Mouse (Mus musculus) neural tube, embryonic 13.5 days (tissue): ENCODE results near the gene Cd37. TPM values are rescaled to one million over a fixed set of nuclear protein-coding genes. Genes with fewer than 3 reads are reported as not detected.

Experiments
- ATAC-seq: fragments of 200-750 bp; cut with Nextera tagmentation; 2 replicates; pipeline ENCODE4 v1.8.0; 2017; ENCODE audit warnings: low read depth, mild to moderate bottlenecking, moderate TSS enrichment, moderate library complexity
- H3K27ac ChIP-seq: fragments of 300-500 bp; sonication (generic); replicated peaks from 2 replicates; pipeline ENCODE4 v1.5.1; 2015; ENCODE audit warnings: moderate library complexity, mild to moderate bottlenecking, inconsistent platforms
- H3K27me3 ChIP-seq: fragments of 300-500 bp; sonication (generic); 2 replicates; pipeline ENCODE4 v1.6.1; 2015; ENCODE audit warnings: mild to moderate bottlenecking, inconsistent platforms
- H3K36me3 ChIP-seq: fragments of 300-500 bp; sonication (generic); 2 replicates; pipeline ENCODE4 v1.6.1; 2015; ENCODE audit warnings: mild to moderate bottlenecking, inconsistent platforms
- H3K4me1 ChIP-seq: fragments of 300-500 bp; sonication (generic); replicated peaks from 2 replicates; pipeline ENCODE4 v1.6.1; 2015; ENCODE audit warnings: inconsistent platforms
- H3K4me2 ChIP-seq: fragments of 300-500 bp; sonication (generic); 2 replicates; pipeline ENCODE4 v1.6.1; 2015; ENCODE audit warnings: inconsistent platforms, mild to moderate bottlenecking, moderate library complexity
- H3K4me3 ChIP-seq: fragments of 300-500 bp; sonication (generic); 2 replicates; pipeline ENCODE4 v1.5.1; 2015; ENCODE audit warnings: mild to moderate bottlenecking, inconsistent platforms
- H3K9ac ChIP-seq: fragments of 300-500 bp; sonication (generic); 2 replicates; pipeline ENCODE4 v1.6.1; 2015; ENCODE audit warnings: moderate library complexity, mild to moderate bottlenecking, inconsistent platforms
- H3K9me3 ChIP-seq: fragments of 300-500 bp; sonication (generic); 2 replicates; pipeline ENCODE4 v1.6.1; 2016; ENCODE audit warnings: inconsistent platforms
- WGBS: fragments of 180-500 bp; shearing (Covaris S2); methylation state at CpG from one replicate; pipeline ENCODE4 v1.1.7; 2015; 5-methylcytosine and 5-hydroxymethylcytosine counted together
- polyA plus RNA-seq: library from polyadenylated mRNA; unstranded; fragments of >200 nt; fragmentation: Nextera tagmentation; extraction: Ambion mirVana; gene quantifications from 2 replicates; pipeline ENCODE4 v1.2.1, GENCODE M21; 2015

Gene Cd37
- polyA plus RNA-seq, 1 experiment from 2014 or later: 1.5 TPM

DNA sequence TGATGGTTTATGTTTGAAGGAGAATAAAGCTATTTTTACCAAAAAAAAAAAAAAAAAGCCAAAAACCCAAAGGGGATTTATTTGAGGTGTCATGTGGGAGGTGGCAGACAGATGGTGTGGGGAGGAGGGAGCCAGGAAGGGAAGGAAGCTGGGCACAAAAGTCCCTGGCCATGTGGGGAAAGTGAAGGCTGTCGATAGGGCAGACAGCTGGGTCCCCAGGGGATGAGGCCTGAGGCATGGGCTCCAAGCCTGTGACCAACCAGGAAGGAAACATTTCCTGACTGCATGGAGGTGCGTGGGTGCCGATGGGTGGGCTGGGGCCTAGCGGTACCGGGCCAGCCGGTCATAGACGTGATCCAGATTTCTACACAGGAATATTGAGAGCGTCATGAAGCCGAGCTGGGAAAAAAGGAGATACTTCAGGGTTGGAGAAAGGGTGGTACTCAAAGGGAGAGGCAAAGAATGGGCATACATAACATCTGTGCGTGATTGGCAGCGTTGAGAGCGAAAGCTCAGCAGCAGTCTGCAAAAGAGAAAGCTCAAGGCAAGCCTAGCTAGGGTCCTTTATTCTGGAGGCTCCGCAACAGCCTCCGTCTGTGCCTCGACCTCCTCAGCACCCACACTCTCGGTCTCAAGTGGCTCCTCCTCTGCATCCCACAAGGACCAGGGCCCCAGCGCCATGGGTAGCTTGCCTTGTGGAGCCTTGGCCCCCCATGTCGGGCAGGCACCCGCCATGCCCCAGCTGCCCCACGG, 5.2 kb downstream of the Cd37 start:
- H3K27ac ChIP-seq: peak overlapping the region; percentile 28; the same call in 1 of the 2 replicates
- peaks cover 46% of the 10 kb centered on the region for H3K27me3 ChIP-seq
- H3K9me3 ChIP-seq: no peaks in the 10 kb centered on the region
- peak overlapping the region; percentile 49 for H3K9ac ChIP-seq
- H3K4me1 ChIP-seq: peaks cover 29% of the 10 kb centered on the region
- peak overlapping the region; percentile 41 for H3K4me2 ChIP-seq
- 28% methylated on average over 20 of the region's 20 CpGs for WGBS
- H3K4me3 ChIP-seq: no peak overlapping the region
- peaks cover 27% of the 10 kb centered on the region for H3K36me3 ChIP-seq
- ATAC-seq: no peak

DNA sequence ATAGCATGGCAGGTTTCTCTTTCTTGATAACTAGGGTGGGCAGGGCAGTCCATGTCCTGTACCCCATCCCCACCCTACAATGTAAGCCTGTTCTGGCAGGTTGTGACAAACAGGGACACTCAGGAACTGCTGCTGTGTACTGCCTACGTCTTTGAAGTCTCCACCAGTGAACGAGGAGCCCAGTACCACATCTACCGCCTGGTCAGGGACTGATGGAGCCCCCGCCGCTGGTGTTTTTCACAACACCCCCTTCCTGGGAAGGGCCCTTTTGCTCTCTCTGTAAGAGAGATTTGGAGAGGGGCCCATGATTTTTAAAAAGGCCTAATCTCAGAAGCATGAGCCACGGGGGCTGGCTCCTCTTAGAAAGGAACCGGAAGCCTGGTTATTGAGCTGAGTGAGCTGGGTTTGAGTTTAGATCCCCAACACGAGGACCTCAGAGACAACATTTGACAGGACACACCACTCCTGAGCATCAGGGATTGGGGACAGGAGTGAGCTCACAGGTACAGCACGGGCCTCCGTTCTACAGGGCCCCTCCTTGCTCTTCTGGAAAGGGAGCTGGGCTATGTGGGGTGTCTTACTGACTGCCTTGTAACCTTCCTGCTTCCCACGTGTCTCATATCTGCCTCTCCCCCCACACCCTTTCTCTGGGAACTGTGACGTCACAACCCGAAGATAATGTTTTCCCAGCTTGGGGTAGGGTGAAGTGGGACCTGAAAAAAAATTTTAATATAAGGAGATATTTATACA, 6.0 kb downstream of the Cd37 start:
- ATAC-seq: no peak
- Histone ChIP-seq H3K9me3 (no peaks in the 10 kb centered on the region), H3K27ac (no peak overlapping the region), H3K4me2 (no peak overlapping the region), H3K9ac (no peak overlapping the region), H3K36me3 (peaks cover 36% of the 10 kb centered on the region), H3K4me3 (no peak overlapping the region), H3K4me1 (peaks cover 29% of the 10 kb centered on the region), H3K27me3 (peaks cover 37% of the 10 kb centered on the region)
- 67% methylated on average over 13 of the region's 13 CpGs for WGBS

DNA sequence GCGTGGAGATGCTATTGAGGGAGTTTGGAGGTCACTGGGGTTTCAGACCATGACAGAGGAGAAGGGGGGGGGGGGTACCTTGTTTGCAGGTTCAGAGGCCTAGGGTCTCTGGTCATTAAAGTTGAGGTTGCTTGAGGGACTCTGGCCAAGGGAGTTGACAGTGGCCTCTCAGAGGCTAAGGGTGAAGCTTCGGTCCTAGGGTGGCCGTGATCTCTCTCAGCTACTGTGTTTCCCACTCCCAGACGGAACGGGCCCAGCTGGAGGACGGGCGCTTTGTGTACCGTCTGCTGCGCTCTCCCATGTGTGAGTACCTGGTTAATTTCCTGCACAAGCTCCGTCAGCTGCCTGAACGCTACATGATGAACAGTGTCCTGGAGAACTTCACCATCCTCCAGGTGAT, 7.0 kb downstream of the Cd37 start:
- WGBS: 90% methylated on average over 11 of the region's 11 CpGs
- no peak overlapping the region for H3K4me3 ChIP-seq
- H3K9me3 ChIP-seq: no peaks in the 10 kb centered on the region
- no peak overlapping the region for H3K9ac ChIP-seq
- H3K27me3 ChIP-seq: peaks cover 31% of the 10 kb centered on the region
- no peak overlapping the region for H3K4me2 ChIP-seq
- peaks cover 29% of the 10 kb centered on the region for H3K4me1 ChIP-seq
- H3K27ac ChIP-seq: no peak overlapping the region
- no peak for ATAC-seq
- peaks cover 38% of the 10 kb centered on the region for H3K36me3 ChIP-seq

DNA sequence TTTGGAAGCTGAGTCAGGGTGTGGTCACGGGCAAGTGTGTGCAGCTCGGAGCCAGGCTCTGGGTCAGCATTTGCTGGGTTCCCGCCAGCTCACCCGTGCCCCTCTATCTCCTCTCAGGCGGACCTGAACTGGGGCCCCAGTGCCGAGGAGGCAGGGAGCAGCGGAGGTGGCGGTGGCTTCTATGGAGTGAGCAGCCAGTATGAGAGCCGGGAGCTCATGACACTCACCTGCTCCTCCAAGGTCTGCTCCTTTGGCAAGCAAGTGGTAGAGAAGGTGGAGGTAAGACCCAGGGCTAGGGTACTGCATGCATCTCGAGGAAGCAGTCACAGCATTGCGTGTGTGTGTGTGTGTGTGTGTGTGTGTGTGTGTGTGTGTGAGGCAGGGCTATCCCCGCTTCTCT, 7.7 kb downstream of the Cd37 start:
- 93% methylated on average over 12 of the region's 12 CpGs for WGBS
- Histone ChIP-seq H3K4me3 (no peak overlapping the region), H3K9ac (no peak overlapping the region), H3K27me3 (peaks cover 24% of the 10 kb centered on the region), H3K4me2 (no peak overlapping the region), H3K27ac (no peak overlapping the region), H3K9me3 (no peaks in the 10 kb centered on the region), H3K36me3 (peaks cover 45% of the 10 kb centered on the region), H3K4me1 (peaks cover 29% of the 10 kb centered on the region)
- no peak for ATAC-seq

DNA sequence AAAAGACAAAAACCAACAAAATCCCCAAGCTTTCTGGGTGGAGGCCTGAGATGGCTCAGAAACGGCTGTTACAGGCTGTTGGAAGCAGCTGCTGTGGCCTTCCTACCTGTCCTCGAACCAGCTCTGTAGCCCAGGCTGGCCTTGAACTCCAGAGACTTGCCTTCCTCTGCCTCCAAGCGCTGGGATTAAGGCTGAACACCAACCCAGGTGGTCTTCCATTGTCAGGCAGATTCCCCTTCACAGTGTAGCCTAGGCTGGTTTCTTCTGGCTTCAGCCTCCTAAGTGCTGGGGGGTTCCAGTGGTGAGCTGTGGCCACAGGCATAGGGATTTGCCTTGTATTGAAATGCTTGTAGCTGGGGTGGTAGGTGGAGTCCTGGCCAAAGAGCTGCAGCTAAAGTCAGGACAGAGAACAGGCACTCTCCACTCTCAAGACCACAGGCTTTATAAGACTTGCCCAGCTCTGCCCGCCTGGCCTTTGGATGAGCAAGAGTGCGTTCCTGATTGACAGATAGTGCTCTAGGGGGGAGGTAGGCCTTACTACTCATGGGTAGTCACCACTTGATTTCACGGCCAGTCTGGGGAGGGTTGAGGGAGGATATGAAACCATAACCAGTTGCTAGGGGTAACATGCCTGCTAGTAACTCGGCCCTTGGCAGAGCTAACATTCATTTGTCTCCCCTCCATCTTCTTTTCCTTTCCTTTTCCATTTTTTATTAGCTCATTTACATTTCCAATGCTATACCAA, 9.3 kb downstream of the Cd37 start:
- ATAC-seq: no peak
- WGBS: 90% methylated on average over 7 of the region's 7 CpGs

DNA sequence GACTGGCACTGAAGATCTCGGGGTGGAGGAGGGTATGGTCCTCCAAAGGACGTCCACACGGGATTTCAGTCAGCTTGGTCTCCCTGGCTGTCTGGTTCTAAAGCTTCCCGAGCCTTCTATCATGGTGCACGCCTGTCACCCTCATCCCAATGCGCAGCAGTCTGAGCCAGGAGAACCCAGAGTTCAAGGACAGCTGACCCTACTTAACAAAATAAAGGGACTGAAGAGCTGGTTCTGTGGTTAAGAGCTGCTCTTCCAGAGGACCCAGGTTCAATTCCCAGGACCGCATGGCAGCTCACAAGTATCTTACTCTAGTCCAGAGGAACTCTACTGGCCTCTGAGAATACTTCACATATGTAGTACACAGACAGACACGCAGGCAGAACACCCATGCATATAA, 9.9 kb downstream of the Cd37 start:
- Histone ChIP-seq H3K4me2 (no peak overlapping the region), H3K36me3 (peaks cover 57% of the 10 kb centered on the region), H3K27me3 (peaks cover 5% of the 10 kb centered on the region), H3K27ac (no peak overlapping the region), H3K9me3 (no peaks in the 10 kb centered on the region), H3K4me1 (peaks cover 12% of the 10 kb centered on the region), H3K4me3 (no peak overlapping the region), H3K9ac (no peak overlapping the region)
- ATAC-seq: no peak
- 93% methylated on average over 8 of the region's 8 CpGs for WGBS

More for the DNA sequence above, 9.3 kb downstream of the Cd37 start:
- no peak overlapping the region for H3K4me3 ChIP-seq
- H3K9ac ChIP-seq: no peak overlapping the region
- peaks cover 18% of the 10 kb centered on the region for H3K4me1 ChIP-seq
- peaks cover 10% of the 10 kb centered on the region for H3K27me3 ChIP-seq
- no peak overlapping the region for H3K27ac ChIP-seq
- H3K9me3 ChIP-seq: no peaks in the 10 kb centered on the region
- H3K4me2 ChIP-seq: no peak overlapping the region
- peaks cover 57% of the 10 kb centered on the region for H3K36me3 ChIP-seq

DNA sequence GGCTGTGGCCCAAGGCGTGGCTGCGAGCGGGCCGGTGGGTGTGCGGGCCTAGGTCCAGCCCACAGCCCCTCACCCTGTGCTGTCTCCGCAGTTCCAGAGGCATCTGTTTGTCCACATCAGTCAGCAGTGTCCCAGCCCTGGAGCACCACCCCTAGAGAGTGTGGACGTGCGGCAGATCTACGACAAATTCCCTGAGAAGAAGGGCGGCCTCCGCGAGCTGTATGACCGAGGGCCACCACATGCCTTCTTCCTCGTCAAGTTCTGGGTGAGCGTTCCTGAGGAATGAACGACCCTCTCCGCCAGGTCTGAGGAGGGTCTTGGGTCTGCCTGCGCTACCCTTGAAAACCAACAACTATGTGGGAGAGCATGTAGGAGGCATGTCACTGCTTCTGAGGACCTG, 10.4 kb downstream of the Cd37 start:
- Histone ChIP-seq H3K36me3 (peaks cover 60% of the 10 kb centered on the region), H3K27ac (no peak overlapping the region), H3K4me2 (no peak overlapping the region), H3K9me3 (no peaks in the 10 kb centered on the region), H3K9ac (no peak overlapping the region), H3K27me3 (no peaks in the 10 kb centered on the region), H3K4me3 (no peak overlapping the region), H3K4me1 (peaks cover 7% of the 10 kb centered on the region)
- no peak for ATAC-seq
- 97% methylated on average over 18 of the region's 18 CpGs for WGBS

DNA sequence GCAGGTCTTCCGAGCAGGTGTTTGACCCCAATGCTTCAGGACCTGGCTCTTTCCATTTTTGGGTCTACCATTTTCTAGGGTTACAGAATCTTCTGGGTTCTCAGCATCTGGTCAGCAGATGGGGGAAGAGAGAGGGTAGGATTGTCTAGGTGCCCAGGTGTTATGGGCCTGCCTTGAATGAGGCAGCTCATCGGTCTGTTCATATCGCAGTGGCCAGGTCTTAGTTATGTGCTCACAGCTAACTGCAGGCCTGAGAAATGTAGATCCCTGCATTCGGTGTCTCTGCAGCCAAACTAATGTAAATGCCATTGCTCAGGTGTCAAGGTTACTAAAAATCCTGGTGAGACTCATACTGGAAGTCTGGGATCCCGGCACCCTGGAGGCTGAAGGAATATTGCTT, 12.5 kb downstream of the Cd37 start:
- no peak overlapping the region for H3K4me2 ChIP-seq
- no peak overlapping the region for H3K4me3 ChIP-seq
- H3K9ac ChIP-seq: no peak overlapping the region
- H3K36me3 ChIP-seq: peaks cover 59% of the 10 kb centered on the region
- H3K9me3 ChIP-seq: no peaks in the 10 kb centered on the region
- no peak for ATAC-seq
- H3K4me1 ChIP-seq: no peaks in the 10 kb centered on the region
- no peaks in the 10 kb centered on the region for H3K27me3 ChIP-seq
- 96% methylated on average over 5 of the region's 5 CpGs for WGBS
- no peak overlapping the region for H3K27ac ChIP-seq

DNA sequence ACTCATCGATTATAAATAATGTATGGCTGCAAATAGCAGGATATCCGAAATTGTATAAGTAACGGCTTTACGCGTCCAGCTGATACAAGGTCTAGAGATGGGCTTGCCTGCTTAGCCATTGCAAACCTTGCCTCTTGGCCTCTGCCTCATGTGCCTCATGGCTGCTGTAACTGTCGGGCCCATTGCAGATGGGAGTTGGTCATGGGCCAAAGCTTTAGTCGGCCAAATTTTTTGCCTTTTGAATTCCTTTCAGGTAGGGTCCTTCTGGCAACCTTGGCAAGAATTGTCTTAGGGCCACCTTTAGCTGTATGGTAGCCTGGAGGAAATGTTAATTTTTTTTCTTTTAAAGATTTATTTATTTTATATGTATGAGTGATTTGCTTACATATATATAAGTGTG, 14.1 kb downstream of the Cd37 start:
- no peak for ATAC-seq
- Histone ChIP-seq H3K4me1 (0 out of 2 replicates have a peak, but pooled peaks cover 6% of the 10 kb centered on the region), H3K27me3 (no peaks in the 10 kb centered on the region), H3K4me2 (no peak overlapping the region), H3K27ac (no peak overlapping the region), H3K36me3 (peaks cover 64% of the 10 kb centered on the region), H3K4me3 (no peak overlapping the region), H3K9ac (no peak overlapping the region), H3K9me3 (no peaks in the 10 kb centered on the region)
- WGBS: 95% methylated on average over 7 of the region's 7 CpGs

DNA sequence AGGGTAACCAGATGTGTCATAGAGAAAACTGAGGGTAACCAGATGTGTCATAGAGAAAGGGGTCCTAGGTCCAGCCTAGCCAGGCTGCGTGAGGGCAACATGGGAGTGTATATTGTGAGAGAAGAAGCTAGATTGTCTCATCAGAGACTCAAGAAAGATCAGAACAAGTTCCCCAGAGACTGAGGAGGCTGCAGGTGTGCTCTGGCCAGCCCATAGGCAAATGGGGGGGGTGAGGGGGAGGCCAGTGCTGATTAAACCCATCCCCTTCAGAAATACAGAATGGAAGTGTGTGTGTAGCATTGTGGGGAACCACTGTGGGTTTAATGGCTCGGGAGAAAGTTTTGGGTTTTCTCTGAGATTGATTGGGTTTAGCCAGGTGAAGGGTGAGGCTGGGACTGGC, 17.2 kb downstream of the Cd37 start:
- 96% methylated on average over 2 of the region's 2 CpGs for WGBS
- Histone ChIP-seq H3K9ac (no peak overlapping the region), H3K27ac (no peak overlapping the region), H3K4me2 (no peak overlapping the region), H3K36me3 (peaks cover 54% of the 10 kb centered on the region), H3K27me3 (no peaks in the 10 kb centered on the region), H3K4me1 (peaks cover 27% of the 10 kb centered on the region), H3K9me3 (no peaks in the 10 kb centered on the region), H3K4me3 (no peak overlapping the region)
- no peak for ATAC-seq

DNA sequence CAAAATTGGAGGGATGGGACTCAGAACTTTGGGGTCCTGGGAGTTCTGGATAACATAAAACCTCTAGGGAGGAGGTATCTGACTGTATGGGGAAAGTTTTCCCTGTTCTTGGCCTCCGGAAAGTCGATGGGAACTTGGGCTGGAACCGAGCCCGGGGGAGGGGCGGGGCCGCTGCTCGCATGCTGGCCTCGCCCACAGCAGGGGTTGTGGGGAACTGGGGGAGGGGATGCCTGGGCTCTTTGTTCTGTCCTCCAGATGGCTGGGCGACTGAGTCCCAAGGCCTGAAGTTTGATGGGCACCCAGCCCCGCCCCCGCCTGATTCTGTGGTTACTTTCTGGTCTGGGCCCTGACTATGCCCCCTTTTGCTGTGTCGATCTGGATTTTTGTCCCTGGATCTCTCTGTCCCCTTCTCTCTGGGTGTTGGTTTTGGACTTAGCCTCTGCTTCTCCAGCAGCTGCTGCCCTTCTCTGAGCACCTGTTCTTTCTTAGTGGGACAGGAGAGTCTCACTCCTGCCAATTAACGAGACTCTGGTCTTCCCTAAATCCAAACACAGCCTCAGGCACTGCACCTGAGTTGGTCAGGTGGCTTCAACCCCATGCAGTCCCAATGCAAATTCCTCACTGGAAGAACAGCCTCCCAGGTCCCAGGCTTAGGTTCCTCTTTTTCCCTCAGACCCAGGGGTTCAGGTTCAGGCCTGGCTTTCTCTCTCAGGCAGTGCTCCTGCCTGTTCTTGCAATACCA, 22.3 kb downstream of the Cd37 start:
- Histone ChIP-seq H3K4me1 (peaks cover 49% of the 10 kb centered on the region), H3K27ac (peak overlapping the region; percentile 91), H3K9ac (peak overlapping the region; percentile 89), H3K9me3 (no peaks in the 10 kb centered on the region), H3K4me3 (peak overlapping the region; percentile 59), H3K27me3 (peaks cover 13% of the 10 kb centered on the region), H3K4me2 (peak overlapping the region; percentile 74), H3K36me3 (peaks cover 26% of the 10 kb centered on the region)
- ATAC-seq: peak; percentile 80
- WGBS: under 1% methylated on average over 13 of the region's 13 CpGs
